Mouse (Mus musculus): ENCODE measurements around the gene Mgat4e. TPM values are rescaled to one million over a fixed set of nuclear protein-coding genes. Genes with fewer than 3 reads are reported as not detected.

Gene Mgat4e
- polyA plus RNA-seq (2014; fragmentation: Illumina TruSeq; extraction: RNeasy Lipid Tissue Mini Kit (QIAGEN cat#74804); ENCODE audit: low replicate concordance), result not detected

GRCm38 (mm10) chr1:134549632-134550132, at the start of gene Mgat4e:
Gene Mgat4e (minus strand): TSS chr1:134549682.

GRCm38 (mm10) chr1:134559976-134560375, 10.5 kb upstream of the Mgat4e start, which contains the start of gene Kdm5b:
Gene Kdm5b (plus strand): TSS chr1:134560171.

GRCm38 (mm10) chr1:134494428-134495215, 54.9 kb downstream of the Mgat4e start, which contains the start of gene Rabif:
Gene Rabif (plus strand): TSS chr1:134494648.

Other genes starting within 250 kb of the Mgat4e start
- 0.82 TPM for gene Ppfia4, start 216.8 kb downstream of the Mgat4e start, polyA plus RNA-seq (2014; fragmentation: Illumina TruSeq; extraction: RNeasy Lipid Tissue Mini Kit (QIAGEN cat#74804); ENCODE audit: low replicate concordance)
- gene Tmem183a, start 187.7 kb downstream of the Mgat4e start, polyA plus RNA-seq (2014; fragmentation: Illumina TruSeq; extraction: RNeasy Lipid Tissue Mini Kit (QIAGEN cat#74804); ENCODE audit: low replicate concordance), result 186 TPM
- gene 4933406M09Rik, start 163.7 kb downstream of the Mgat4e start, polyA plus RNA-seq (2014; fragmentation: Illumina TruSeq; extraction: RNeasy Lipid Tissue Mini Kit (QIAGEN cat#74804); ENCODE audit: low replicate concordance), result not detected
- 6.0 TPM for gene Cyb5r1, start 144.1 kb downstream of the Mgat4e start, polyA plus RNA-seq (2014; fragmentation: Illumina TruSeq; extraction: RNeasy Lipid Tissue Mini Kit (QIAGEN cat#74804); ENCODE audit: low replicate concordance)
- gene Adipor1, start 134.3 kb downstream of the Mgat4e start, polyA plus RNA-seq (2014; fragmentation: Illumina TruSeq; extraction: RNeasy Lipid Tissue Mini Kit (QIAGEN cat#74804); ENCODE audit: low replicate concordance), result 51.6 TPM
- gene Klhl12, start 94.2 kb downstream of the Mgat4e start, polyA plus RNA-seq (2014; fragmentation: Illumina TruSeq; extraction: RNeasy Lipid Tissue Mini Kit (QIAGEN cat#74804); ENCODE audit: low replicate concordance), result 15.7 TPM
- 45.4 TPM for gene Rabif, start 55.0 kb downstream of the Mgat4e start, polyA plus RNA-seq (2014; fragmentation: Illumina TruSeq; extraction: RNeasy Lipid Tissue Mini Kit (QIAGEN cat#74804); ENCODE audit: low replicate concordance)
- gene Kdm5b, start 10.5 kb upstream of the Mgat4e start, polyA plus RNA-seq (2014; fragmentation: Illumina TruSeq; extraction: RNeasy Lipid Tissue Mini Kit (QIAGEN cat#74804); ENCODE audit: low replicate concordance), result 10.7 TPM
- 0.07 TPM for gene Syt2, start 97.0 kb upstream of the Mgat4e start, polyA plus RNA-seq (2014; fragmentation: Illumina TruSeq; extraction: RNeasy Lipid Tissue Mini Kit (QIAGEN cat#74804); ENCODE audit: low replicate concordance)

All from small intestine, adult 10 weeks (tissue).